Mouse (Mus musculus): ENCODE results near the gene Bpifb3. TPM values are rescaled to one million over a fixed set of nuclear protein-coding genes. Genes with fewer than 3 reads are reported as not detected.

Bpifb3 gene
- not detected for polyA plus RNA-seq (2014; fragmentation: Illumina TruSeq; extraction: RNeasy Lipid Tissue Mini Kit (QIAGEN cat#74804); ENCODE audit: low read depth, low replicate concordance)

DNA sequence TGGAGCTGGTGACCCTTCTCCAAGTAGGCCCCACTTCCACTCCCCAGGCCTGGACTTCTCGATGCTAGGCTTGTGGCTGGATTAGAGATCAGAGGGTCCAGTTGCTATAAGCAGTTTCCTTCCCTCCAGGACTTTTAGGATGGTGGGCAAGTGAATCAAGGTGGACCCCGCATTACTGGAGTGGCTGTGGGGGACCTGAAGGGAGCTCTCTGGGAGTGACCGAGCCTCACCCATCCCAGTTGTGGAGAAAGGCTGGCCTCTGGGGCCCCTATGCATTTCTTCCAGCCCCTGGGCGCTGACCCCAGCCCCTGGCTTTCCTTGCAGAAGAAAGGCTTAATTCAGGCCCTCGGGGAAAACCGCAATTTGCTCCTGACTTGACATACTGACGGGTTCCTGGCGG, at the start of gene Bpifb3:
Gene Bpifb3, plus strand, starts transcription at position 301 of the 400 bp plus-strand sequence.

GRCm38 (mm10) chr2:153870984-153871383, 47.0 kb upstream of the Bpifb3 start, which contains the start of gene Sun5:
Gene Sun5 (minus strand): TSS chr2:153871084.

DNA sequence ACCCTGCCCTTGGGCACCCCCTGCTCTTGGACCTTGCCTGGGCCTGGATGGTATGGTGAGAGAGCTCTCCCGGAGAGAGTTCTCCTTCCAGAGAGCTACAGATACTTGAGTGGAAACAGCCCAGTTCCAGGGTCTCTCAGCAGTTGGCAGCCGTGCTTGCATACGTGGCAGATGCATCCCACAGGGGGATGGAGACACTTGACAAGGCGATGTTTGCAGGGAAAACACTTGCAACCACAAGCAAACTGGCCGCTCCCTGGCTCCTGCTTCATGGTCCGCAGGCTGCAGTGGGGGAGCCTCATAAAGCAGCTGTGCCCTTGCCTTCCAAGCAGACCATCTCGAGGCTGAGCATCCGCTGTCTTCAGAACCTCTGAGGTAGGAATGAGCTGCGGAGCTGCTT, 43.3 kb upstream of the Bpifb3 start, which contains the start of gene Bpifb2:
Gene Bpifb2, plus strand, starts transcription at position 301 of the 400 bp plus-strand sequence.

DNA sequence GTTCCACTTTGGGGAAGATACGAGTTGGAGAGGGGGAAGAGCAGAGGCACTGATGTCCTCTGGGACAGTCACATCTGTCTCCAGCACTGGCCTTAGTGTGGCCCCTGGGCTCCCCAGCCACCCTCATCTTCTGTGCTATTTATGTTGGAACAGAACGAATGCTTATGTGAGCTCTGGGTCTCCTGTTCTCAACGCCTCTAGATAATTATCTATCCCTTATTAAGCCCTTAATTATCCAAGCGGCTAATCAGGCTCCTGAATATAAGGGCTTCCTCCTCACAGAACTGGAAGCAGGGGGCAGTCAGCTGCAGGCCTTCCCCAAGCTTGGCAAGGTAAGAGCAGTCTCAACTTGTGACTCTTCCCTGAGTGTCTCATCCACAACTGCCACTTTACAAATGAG, 17.9 kb upstream of the Bpifb3 start, which contains the start of gene Bpifb6:
Gene Bpifb6, plus strand, starts transcription at position 301 of the 400 bp plus-strand sequence.

GRCm38 (mm10) chr2:153937843-153938242, 19.8 kb downstream of the Bpifb3 start, which contains the start of gene Bpifb4:
Gene Bpifb4 (plus strand): TSS chr2:153938212.

DNA sequence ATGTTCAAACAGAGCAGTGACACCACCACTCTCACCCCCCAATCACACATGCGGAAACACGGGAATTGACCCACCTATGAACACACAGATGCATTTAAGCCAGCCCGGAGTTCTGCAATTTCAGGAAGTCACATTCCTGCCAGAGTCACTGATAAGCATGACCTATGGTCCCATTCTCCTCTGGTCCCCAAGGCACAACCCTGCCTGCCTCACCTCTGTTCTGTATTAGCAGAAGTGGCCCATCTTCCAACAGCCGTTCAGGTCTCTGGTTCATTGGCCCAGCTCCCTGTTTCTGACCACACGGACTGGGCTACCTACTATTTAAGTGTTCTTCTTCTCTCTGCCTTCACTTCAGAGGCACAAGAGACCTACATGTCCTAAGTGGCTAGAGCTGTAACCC, 56.6 kb downstream of the Bpifb3 start, which contains the start of gene Bpifa6:
Gene Bpifa6, plus strand, starts transcription at position 364 of the 400 bp plus-strand sequence.

Other genes with a start within 250 kb of the Bpifb3 start
- gene Dnmt3c, start 221.6 kb upstream of the Bpifb3 start, polyA plus RNA-seq (2014; fragmentation: Illumina TruSeq; extraction: RNeasy Lipid Tissue Mini Kit (QIAGEN cat#74804); ENCODE audit: low read depth, low replicate concordance) = not detected
- gene Mapre1, start 177.0 kb upstream of the Bpifb3 start, polyA plus RNA-seq (2014; fragmentation: Illumina TruSeq; extraction: RNeasy Lipid Tissue Mini Kit (QIAGEN cat#74804); ENCODE audit: low read depth, low replicate concordance) = 334 TPM
- 0.35 TPM for gene Efcab8, start 138.3 kb upstream of the Bpifb3 start, polyA plus RNA-seq (2014; fragmentation: Illumina TruSeq; extraction: RNeasy Lipid Tissue Mini Kit (QIAGEN cat#74804); ENCODE audit: low read depth, low replicate concordance)
- not detected for gene Sun5, start 47.1 kb upstream of the Bpifb3 start, polyA plus RNA-seq (2014; fragmentation: Illumina TruSeq; extraction: RNeasy Lipid Tissue Mini Kit (QIAGEN cat#74804); ENCODE audit: low read depth, low replicate concordance)
- gene Bpifb2, start 43.2 kb upstream of the Bpifb3 start, polyA plus RNA-seq (2014; fragmentation: Illumina TruSeq; extraction: RNeasy Lipid Tissue Mini Kit (QIAGEN cat#74804); ENCODE audit: low read depth, low replicate concordance) = not detected
- gene Bpifb6, start 17.8 kb upstream of the Bpifb3 start, polyA plus RNA-seq (2014; fragmentation: Illumina TruSeq; extraction: RNeasy Lipid Tissue Mini Kit (QIAGEN cat#74804); ENCODE audit: low read depth, low replicate concordance) = not detected
- not detected for gene Bpifb4, start 20.0 kb downstream of the Bpifb3 start, polyA plus RNA-seq (2014; fragmentation: Illumina TruSeq; extraction: RNeasy Lipid Tissue Mini Kit (QIAGEN cat#74804); ENCODE audit: low read depth, low replicate concordance)
- gene Bpifa6, start 56.7 kb downstream of the Bpifb3 start, polyA plus RNA-seq (2014; fragmentation: Illumina TruSeq; extraction: RNeasy Lipid Tissue Mini Kit (QIAGEN cat#74804); ENCODE audit: low read depth, low replicate concordance) = not detected
- gene Bpifa2, start 90.0 kb downstream of the Bpifb3 start, polyA plus RNA-seq (2014; fragmentation: Illumina TruSeq; extraction: RNeasy Lipid Tissue Mini Kit (QIAGEN cat#74804); ENCODE audit: low read depth, low replicate concordance) = 3.1 TPM
- gene Bpifa3, start 212.1 kb downstream of the Bpifb3 start, polyA plus RNA-seq (2014; fragmentation: Illumina TruSeq; extraction: RNeasy Lipid Tissue Mini Kit (QIAGEN cat#74804); ENCODE audit: low read depth, low replicate concordance) = not detected
- not detected for gene Bpifa1, start 224.7 kb downstream of the Bpifb3 start, polyA plus RNA-seq (2014; fragmentation: Illumina TruSeq; extraction: RNeasy Lipid Tissue Mini Kit (QIAGEN cat#74804); ENCODE audit: low read depth, low replicate concordance)
- not detected for gene Bpifa5, start 244.4 kb downstream of the Bpifb3 start, polyA plus RNA-seq (2014; fragmentation: Illumina TruSeq; extraction: RNeasy Lipid Tissue Mini Kit (QIAGEN cat#74804); ENCODE audit: low read depth, low replicate concordance)